Mouse (Mus musculus): ENCODE data around the gene Kif20b. TPM values are rescaled to one million over a fixed set of nuclear protein-coding genes. Genes with fewer than 3 reads are reported as not detected.

Kif20b gene
- total RNA-seq, 2 experiments from 2014 or later = 1.1 to 1.3 TPM

GRCm38 (mm10) chr19:34906772-34907171 lies 15.4 kb upstream of the Kif20b start:
- no peak for DNase-seq (ENCODE audit: low spot score)

DNA sequence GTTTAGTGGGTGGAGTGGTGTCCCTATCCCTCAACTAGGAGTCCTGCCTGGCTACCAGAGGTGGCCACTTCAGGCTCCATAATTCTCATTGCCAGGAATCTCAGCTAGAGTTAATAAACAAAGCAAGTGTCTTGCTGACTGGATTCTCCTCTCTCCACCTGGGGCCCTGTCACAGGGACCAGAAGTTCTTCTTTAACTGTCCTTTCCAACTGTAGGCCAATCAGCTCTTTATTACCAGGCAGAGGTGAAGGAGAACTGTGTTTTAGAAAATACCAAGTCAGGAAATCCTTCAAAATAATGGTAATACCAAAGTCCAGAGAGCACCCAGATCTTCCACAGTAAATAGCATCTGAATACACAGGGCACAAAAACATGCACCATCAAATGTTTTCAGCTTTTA lies 9.8 kb upstream of the Kif20b start:
- intact Hi-C loops (cut with DNase I) = no loop called here

More at GRCm38 (mm10) chr19:34906772-34907171, 15.4 kb upstream of the Kif20b start:
- intact Hi-C loops (cut with DNase I) = no loop called here

GRCm38 (mm10) chr19:34920066-34920465 lies 2.1 kb upstream of the Kif20b start:
- no peak for DNase-seq (ENCODE audit: low spot score)
- intact Hi-C loops (cut with DNase I) = loop anchor here (5.0 to 10.0 kb wide), 2 partner anchors 43 to 255 kb away; partner anchors contain the start of gene Pank1

More for the DNA sequence above, 9.8 kb upstream of the Kif20b start:
- DNase-seq (ENCODE audit: low spot score) = no peak

GRCm38 (mm10) chr19:34920531-34920930 lies 1.6 kb upstream of the Kif20b start:
- intact Hi-C loops (cut with DNase I) = loop anchor here (5.0 to 10.0 kb wide), 2 partner anchors 43 to 256 kb away; partner anchors contain the start of gene Pank1
- DNase-seq (ENCODE audit: low spot score) = no peak

DNA sequence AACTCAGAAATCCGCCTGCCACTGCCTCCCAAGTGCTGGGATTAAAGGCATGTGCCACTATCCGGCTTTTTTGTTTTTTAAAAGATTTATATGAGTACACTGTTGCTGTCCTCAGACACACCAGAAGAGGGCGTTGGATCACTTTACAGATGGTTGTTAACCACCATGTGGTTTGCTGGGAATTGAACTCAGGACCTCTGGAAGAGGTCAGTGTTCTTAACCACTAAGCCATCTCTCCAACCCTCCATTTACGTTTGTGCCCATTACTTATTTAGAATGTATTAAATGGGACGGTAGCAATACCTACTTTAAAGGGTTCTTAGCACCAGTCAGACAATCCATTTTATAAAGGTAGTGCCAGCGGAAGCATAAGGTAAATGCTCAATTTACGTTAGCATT lies 909 bp upstream of the Kif20b start:
- intact Hi-C loops (cut with DNase I) = loop anchor here (5.0 to 10.0 kb wide), 2 partner anchors 44 to 256 kb away; partner anchors contain the start of gene Pank1
- DNase-seq (ENCODE audit: low spot score) = no peak

- no peak for DNase-seq (ENCODE audit: low spot score)
- intact Hi-C loops (cut with DNase I) = loop anchor here (5.0 to 10.0 kb wide), 2 partner anchors 45 to 258 kb away; partner anchors contain the start of gene Pank1
Observed at GRCm38 (mm10) chr19:34922603-34922963, 422 bp downstream of the Kif20b start.

DNA sequence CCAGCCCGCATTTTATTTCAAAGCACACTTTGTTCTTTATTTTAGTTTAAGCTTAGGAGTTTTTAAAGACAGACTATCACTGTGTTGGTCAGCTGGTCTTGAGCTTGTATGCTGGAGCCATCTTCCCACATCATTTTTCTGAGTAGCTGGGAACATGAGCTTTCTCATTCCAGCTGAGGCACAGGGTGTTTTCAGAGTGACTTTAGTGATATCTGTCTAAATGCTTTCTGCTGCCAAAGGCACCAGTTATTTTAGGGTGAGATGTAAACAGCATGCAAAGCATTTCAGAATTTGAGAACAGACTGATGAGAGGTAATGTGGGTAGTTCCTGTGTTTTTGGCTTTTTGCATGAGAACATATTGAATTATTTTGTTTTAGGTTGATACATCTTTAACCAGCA lies 25.0 kb downstream of the Kif20b start:
- no peak for DNase-seq (ENCODE audit: low spot score)
- intact Hi-C loops (cut with DNase I) = no loop called here

DNA sequence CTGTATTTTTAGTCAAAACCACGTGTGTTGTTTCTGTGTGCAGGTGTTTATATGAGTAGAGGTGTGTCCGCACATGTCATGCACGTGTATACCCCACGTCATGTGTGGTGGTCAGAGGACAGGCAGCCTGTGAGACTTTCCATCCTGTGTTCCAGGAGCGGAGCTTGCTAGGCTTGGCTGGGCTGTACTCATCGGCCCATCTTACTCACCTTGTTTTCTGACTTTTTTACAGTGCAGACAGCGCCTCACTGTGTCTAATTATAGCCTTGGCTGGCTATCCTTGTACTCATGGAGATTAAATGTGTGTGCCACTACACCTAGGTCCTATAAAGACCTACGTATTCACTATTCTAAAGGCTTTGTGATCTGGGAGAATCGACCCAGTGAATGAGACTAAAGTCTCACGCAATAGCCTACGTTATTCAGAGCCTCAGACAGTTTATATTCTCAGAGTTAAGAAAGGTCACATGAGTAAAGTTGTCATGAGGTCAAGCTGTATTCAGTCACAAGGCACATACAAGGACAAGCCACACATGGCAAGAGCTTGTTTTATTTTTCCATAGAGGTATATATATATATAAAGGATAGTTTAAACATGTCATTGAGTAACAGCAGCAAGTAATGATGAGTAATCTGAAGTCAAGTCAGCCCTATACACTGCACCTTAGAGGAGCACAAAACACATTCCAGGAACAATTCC lies 31.8 kb downstream of the Kif20b start:
- intact Hi-C loops (cut with DNase I) = no loop called here
- DNase-seq (ENCODE audit: low spot score) = no peak

DNA sequence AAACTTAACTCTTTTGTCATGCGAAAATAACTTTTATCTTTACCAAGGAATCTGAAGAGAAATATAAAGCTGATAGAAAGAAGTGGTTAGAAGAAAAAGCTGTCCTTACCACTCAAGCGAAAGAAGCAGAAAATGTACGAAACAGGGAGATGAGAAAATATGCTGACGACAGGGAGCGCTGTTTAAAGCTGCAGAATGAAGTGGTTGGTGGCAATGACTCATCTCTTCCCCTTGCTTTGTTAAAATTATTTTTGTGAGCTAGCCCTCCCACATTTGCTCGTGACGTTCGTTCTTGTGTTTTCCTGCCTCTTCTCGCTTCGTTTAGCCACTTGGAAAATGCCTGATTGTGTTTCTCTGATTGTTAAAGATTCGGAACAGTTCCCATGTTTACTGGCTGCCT lies 37.2 kb downstream of the Kif20b start:
- DNase-seq (ENCODE audit: low spot score) = no peak
- intact Hi-C loops (cut with DNase I) = no loop called here

- DNase-seq (ENCODE audit: low spot score) = no peak
- intact Hi-C loops (cut with DNase I) = no loop called here
Observed at GRCm38 (mm10) chr19:34984742-34985141, 62.6 kb downstream of the Kif20b start.

- intact Hi-C loops (cut with DNase I) = loop anchor here (5.0 kb wide), 1 partner anchor 1072 kb away; no protein-coding TSS in a partner anchor
- DNase-seq (ENCODE audit: low spot score) = no peak
Observed at GRCm38 (mm10) chr19:34990443-34990842, 68.3 kb downstream of the Kif20b start.

DNA sequence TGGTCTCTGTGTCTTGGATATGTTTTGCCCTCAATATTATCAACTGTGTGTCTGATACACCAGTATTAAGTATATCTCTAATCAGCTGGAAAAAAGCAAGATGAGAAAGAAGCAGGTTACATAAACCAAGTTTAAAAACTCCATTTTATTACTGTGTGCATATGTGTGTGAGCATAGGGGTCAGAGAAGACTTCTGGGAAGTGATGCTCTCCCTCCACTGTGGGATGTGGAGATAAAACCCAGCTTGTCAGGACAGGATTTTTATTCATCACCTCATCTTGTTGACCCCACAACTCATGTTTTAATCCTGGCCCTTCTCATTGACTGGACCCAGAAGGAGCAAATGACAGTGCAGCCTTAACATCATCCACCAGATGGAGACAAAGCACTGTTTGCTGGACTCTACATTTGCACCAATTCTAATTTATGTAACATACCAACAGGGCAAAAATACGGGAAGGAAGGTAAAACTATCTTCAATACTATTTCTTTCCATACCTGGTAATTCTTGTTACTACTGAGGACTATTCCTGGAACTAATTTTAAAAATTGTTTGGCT lies 70.9 kb downstream of the Kif20b start:
- no peak for DNase-seq (ENCODE audit: low spot score)
- intact Hi-C loops (cut with DNase I) = loop anchor here (2.0 to 5.0 kb wide), 2 partner anchors 1069 to 1090 kb away; partner anchors contain the start of gene Rpp30

DNA sequence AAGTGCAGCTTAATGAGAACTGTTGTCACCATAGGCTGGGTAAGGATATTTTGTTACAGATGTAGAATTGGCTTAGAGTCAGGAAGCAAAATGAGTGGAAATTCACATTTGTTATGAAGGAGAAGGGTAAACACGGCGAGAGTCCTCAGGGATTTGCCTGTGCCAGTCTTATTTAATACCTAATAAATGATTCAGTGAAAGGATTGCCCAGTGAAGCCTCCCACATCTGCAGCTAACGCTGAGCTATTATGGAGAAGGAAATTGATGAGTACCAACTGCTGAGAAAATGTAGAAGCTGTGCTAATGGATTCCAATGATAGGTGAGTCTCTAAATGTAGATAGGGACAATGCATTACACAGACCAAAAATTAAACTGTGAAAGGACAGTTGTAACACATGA lies 92.9 kb downstream of the Kif20b start:
- DNase-seq (ENCODE audit: low spot score) = no peak
- intact Hi-C loops (cut with DNase I) = no loop called here

DNA sequence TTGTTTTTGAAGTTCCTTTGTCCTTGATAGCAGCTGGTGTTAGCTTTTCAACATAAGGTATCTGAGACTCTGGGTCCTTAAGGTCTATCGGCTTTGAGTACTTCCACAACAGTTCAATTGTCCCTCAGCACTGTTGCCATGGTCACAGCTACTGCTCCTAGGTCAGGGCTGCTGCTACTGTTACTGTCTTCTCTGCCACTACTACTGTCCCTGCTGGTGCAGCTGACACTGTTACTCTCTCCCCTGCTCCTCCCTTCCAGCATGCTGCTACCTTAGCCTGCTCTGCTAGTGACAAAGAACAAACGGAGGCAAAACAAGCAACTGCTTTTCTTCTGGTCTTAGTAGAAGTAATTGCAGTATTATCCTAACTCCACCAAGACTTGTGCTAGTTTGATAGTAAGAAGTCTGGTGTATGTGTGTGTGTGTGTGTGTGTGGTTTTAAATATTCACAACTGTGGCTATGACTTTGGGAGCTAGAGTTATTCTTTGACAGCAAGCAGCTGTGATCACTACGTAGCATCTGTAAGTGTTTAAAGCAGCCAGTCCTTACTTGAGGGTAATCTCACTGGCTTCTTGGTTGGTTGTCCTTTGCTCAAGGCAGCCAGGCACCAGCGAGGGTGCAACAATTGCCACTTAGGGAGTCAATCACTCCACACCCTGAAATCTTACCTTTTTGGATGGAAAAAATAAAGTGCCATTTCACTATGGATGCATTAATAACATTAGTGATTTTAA lies 95.5 kb downstream of the Kif20b start:
- DNase-seq (ENCODE audit: low spot score) = no peak
- intact Hi-C loops (cut with DNase I) = no loop called here

DNA sequence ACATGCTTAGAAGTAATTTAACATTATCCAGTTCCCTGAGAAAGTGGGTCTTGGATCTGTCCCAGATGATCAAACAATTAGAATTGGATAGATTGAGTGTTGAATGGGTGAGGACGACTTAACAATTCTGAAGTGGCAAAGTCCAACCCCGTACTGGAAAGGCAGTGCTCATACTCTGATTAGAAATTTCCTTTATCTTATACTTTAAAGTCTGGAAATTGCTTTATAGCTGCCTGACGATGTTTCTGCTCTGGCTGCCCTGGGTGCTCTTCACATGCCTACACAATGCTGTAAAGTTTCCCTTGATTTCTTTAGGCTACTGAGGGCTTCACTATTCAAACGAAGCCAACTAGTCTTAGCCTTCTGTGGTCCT lies 96.0 kb downstream of the Kif20b start:
- no peak for DNase-seq (ENCODE audit: low spot score)
- intact Hi-C loops (cut with DNase I) = no loop called here

Small RNAs within 50 kb of the gene (microRNA-seq; reads per million reads assigned to microRNA genes)
- not detected for gene Mir1950

Other genes starting within 250 kb of the Kif20b start
- gene Slc16a12, start 175.1 kb upstream of the Kif20b start, total RNA-seq (2021) = 1 to 10 TPM; 2.2 to 2.6 TPM
- 10 to 100 TPM; 40.0 to 47.8 TPM for gene Pank1, start 42.9 kb upstream of the Kif20b start, total RNA-seq (2021)